In the genomic region with DNA sequence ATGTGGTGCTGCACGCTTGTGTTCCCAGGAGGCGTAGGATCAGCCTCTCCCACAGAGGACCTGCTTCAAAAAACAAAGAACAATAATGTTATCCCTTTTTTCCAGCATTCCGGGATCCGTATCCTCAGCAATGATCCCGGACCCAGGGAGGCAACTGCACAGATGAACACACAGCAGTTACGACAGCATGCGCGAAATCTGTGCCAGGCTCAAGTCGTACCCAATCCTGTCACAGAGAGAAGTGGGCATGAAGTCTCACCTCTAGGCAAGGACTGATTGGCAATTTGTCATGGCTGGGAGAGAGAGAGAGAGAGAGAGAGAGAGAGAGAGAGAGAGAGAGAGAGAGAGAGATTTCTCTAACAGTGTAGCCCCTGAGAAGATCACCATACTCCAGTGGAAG, we compare ENCODE assay signal across 21 mouse cellular contexts. TPM values are rescaled to one million over a fixed set of nuclear protein-coding genes. Genes with fewer than 3 reads are reported as not detected.
DNase-seq lines count a peak whose midpoint lies in the region; ATAC-seq and TF ChIP-seq lines count a peak whose summit lies in the region.
"Had no signal": no experiment of that assay in that cellular context is flagged by ENCODE, and none has a peak within 500 bp of the region (broad histone marks: within the 10 kb centered on the region; RNA-seq: fewer than 3 reads in every experiment).

No protein-coding gene starts in this region.

- H3K27ac ChIP-seq in hindbrain, postnatal 0 days = peak overlapping the region; percentile 52
- H3K27ac ChIP-seq in hindbrain, embryonic 11.5 days (ENCODE audit: low read depth, low read length) = no peak overlapping the region
- H3K27ac ChIP-seq: embryonic facial prominence, embryonic 15.5 days; heart, embryonic 13.5 days; hindbrain, embryonic 15.5 days; midbrain, embryonic 12.5 days; neural tube, embryonic 12.5 days had no signal

- DNase-seq in hindbrain, postnatal 0 days (ENCODE audit: low spot score) = peak; percentile 72
- DNase-seq in hindbrain, embryonic 11.5 days (ENCODE audit: low spot score) = no peak
- DNase-seq in cerebellum, adult 9-10 months = peak; percentile 92
- peak; percentile 32 to 43 for DNase-seq in layer of hippocampus, postnatal 10 days (ENCODE audit: low spot score in 2 of 2)
- DNase-seq in adipocyte (ENCODE audit: low spot score) = no peak
- DNase-seq in retina, embryonic 14.5 days (ENCODE audit: low spot score) = no peak
- DNase-seq: embryo, embryonic 11 days; heart, adult 11 months; kidney, adult 18-20 months; kidney, postnatal 14 days; liver; right cerebral cortex, adult 18-20 months; thymus, postnatal 4 days had no signal

- no peaks in the 10 kb centered on the region for H3K36me3 ChIP-seq in hindbrain, postnatal 0 days (ENCODE audit: insufficient read depth, low read length)
- no peaks in the 10 kb centered on the region for H3K36me3 ChIP-seq in hindbrain, embryonic 11.5 days (ENCODE audit: control insufficient read depth, insufficient read depth, low read length)
- H3K36me3 ChIP-seq: embryonic facial prominence, embryonic 15.5 days; heart, embryonic 13.5 days; hindbrain, embryonic 15.5 days; midbrain, embryonic 12.5 days; neural tube, embryonic 12.5 days had no signal

- no peaks in the 10 kb centered on the region for H3K4me1 ChIP-seq in hindbrain, postnatal 0 days (ENCODE audit: insufficient read depth, low read length)
- H3K4me1 ChIP-seq in hindbrain, embryonic 11.5 days (replicated peaks; ENCODE audit: control insufficient read depth, insufficient read depth, low read length) = no peaks in the 10 kb centered on the region
- H3K4me1 ChIP-seq: embryonic facial prominence, embryonic 15.5 days; heart, embryonic 13.5 days; hindbrain, embryonic 15.5 days; midbrain, embryonic 12.5 days; neural tube, embryonic 12.5 days had no signal

- no peak overlapping the region for H3K4me3 ChIP-seq in hindbrain, postnatal 0 days (ENCODE audit: low read length)
- no peak overlapping the region for H3K4me3 ChIP-seq in hindbrain, embryonic 11.5 days (ENCODE audit: low read depth, low read length)
- H3K4me3 ChIP-seq: embryonic facial prominence, embryonic 15.5 days; heart, embryonic 13.5 days; hindbrain, embryonic 15.5 days; midbrain, embryonic 12.5 days; neural tube, embryonic 12.5 days had no signal

- H3K9ac ChIP-seq in hindbrain, postnatal 0 days (replicated peaks; ENCODE audit: low read length) = no peak overlapping the region
- no peak overlapping the region for H3K9ac ChIP-seq in hindbrain, embryonic 11.5 days (ENCODE audit: low read depth, low read length)
- H3K9ac ChIP-seq: embryonic facial prominence, embryonic 15.5 days; heart, embryonic 13.5 days; hindbrain, embryonic 15.5 days; midbrain, embryonic 12.5 days; neural tube, embryonic 12.5 days had no signal

- no peaks in the 10 kb centered on the region for H3K9me3 ChIP-seq in hindbrain, postnatal 0 days (ENCODE audit: low read length)
- H3K9me3 ChIP-seq in hindbrain, embryonic 11.5 days (ENCODE audit: control insufficient read depth, low read length) = no peaks in the 10 kb centered on the region
- H3K9me3 ChIP-seq: embryonic facial prominence, embryonic 15.5 days; heart, embryonic 13.5 days; hindbrain, embryonic 15.5 days; midbrain, embryonic 12.5 days; neural tube, embryonic 12.5 days had no signal

- WGBS in hindbrain, postnatal 0 days = 64% methylated on average over 9 of the region's 9 CpGs
- WGBS in hindbrain, embryonic 11.5 days = 93% methylated on average over 9 of the region's 9 CpGs

- peak overlapping the region; percentile 33 for H3K4me2 ChIP-seq in hindbrain, postnatal 0 days (ENCODE audit: low read depth, low read length)
- no peak overlapping the region for H3K4me2 ChIP-seq in hindbrain, embryonic 11.5 days (replicated peaks; ENCODE audit: low read depth, low read length)
- H3K4me2 ChIP-seq: embryonic facial prominence, embryonic 15.5 days; heart, embryonic 13.5 days; hindbrain, embryonic 15.5 days; midbrain, embryonic 12.5 days; neural tube, embryonic 12.5 days had no signal

- ATAC-seq in hindbrain, postnatal 0 days = peak; percentile 79
- no peak for ATAC-seq in hindbrain, embryonic 11.5 days (ENCODE audit: low FRiP score)
- ATAC-seq in cerebellum, adult (ENCODE audit: insufficient number of reproducible peaks, low FRiP score, low TSS enrichment) = peak; percentile 97
- ATAC-seq: lung, postnatal 0 days had no signal

- no peaks in the 10 kb centered on the region for H3K27me3 ChIP-seq in hindbrain, postnatal 0 days (ENCODE audit: insufficient read depth, low read length)
- no peaks in the 10 kb centered on the region for H3K27me3 ChIP-seq in hindbrain, embryonic 11.5 days (ENCODE audit: control insufficient read depth, insufficient read depth, low read length)
- H3K27me3 ChIP-seq: embryonic facial prominence, embryonic 15.5 days; heart, embryonic 13.5 days; hindbrain, embryonic 15.5 days; midbrain, embryonic 12.5 days had no signal

- no peak for TF ChIP-seq CTCF in hindbrain, postnatal 0 days (IDR thresholded peaks at IDR 0.05; ENCODE audit: low read depth)

RNA-seq across cellular contexts. Expression of gene Fa2h, which starts 31.0 kb away (rescaled TPM):
- 2.8 and 5.1 TPM in 2 replicates for total RNA-seq in hindbrain, postnatal 0 days (2014; rRNA removed)
- 3.1 and 3.4 TPM in 2 replicates for polyA plus RNA-seq in hindbrain, postnatal 0 days (2015; fragmentation: Nextera tagmentation; extraction: Ambion mirVana)
- polyA plus RNA-seq in hindbrain, embryonic 11.5 days (2014; fragmentation: Nextera tagmentation; extraction: Ambion mirVana) = 0.15 TPM in 1 of 2 replicates, not detected in the other
- total RNA-seq in layer of hippocampus, postnatal 10 days (2021) = 1 to 10 TPM; 5.3 to 5.8 TPM
- total RNA-seq: MEL had no signal
- polyA plus RNA-seq: heart, embryonic 13.5 days; neural tube, embryonic 12.5 days had no signal

Comparison
In these comparisons a context has a peak if more than half of its experiments do, and no peak if none do; other contexts are left out.
1. DNase-seq: peak in hindbrain, postnatal 0 days (single experiment), cerebellum, adult 9-10 months (single experiment) and layer of hippocampus, postnatal 10 days (2 of 2); none in hindbrain, embryonic 11.5 days (single experiment), adipocyte (single experiment) and retina, embryonic 14.5 days (single experiment).